Mouse (Mus musculus) retina, postnatal 7 days (tissue): ENCODE data around the gene Zfp385a.

ENCODE experiments used
- DNase-seq: peaks from one replicate; pipeline ENCODE4 v3.0.0-alpha.2; 2012; ENCODE audit warnings: low read depth, low spot score

The Zfp385a gene

DNA sequence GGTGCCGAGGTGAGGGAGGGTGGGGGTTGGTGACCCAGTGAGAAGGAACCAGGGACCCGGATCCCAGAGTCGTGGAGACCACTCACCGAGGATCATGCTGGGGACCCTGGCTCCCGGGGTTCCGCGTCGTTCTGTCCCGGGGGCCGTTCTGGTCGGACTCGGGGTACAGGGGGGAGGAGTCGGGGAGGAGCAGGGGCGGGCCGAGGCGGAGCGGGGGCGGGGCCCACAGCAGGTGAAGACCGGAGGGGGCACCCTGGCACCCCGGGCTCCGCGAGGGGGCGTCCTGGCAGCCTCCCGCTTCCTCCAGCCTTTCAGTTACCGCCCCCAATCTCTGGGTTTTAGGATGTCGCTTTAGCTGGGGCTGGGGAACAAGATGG, at the start of gene Zfp385a:
TSS of gene Zfp385a (minus strand) at position 133 of the 377 bp plus-strand sequence.
- no peak for DNase-seq

DNA sequence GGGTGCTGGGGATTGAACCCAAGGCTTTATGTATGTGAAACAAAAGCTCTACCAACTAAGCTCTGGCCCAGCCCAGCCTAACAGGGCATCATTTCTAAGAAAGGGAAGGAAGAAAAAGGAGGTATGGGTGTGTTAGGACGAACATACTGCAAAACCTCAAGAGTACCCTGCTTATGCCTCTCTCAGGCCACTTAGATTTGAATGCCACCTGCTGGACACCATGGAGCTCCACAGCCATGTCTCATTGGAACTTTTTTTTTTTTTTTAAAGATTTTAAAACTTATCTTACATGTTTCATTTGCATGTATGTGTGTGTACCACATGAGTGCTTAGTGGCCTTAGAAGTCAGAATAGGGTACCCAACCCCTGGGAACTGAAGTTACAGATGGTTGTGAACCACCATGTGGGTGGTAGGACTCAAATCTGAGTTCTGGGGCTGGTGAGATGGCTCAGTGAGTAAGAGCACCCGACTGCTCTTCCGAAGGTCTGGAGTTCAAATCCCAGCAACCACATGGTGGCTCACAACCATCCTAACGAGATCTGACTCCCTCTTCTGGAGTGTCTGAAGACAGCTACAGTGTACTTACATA, 48.8 kb upstream of the Zfp385a start:
- no peak for DNase-seq

DNA sequence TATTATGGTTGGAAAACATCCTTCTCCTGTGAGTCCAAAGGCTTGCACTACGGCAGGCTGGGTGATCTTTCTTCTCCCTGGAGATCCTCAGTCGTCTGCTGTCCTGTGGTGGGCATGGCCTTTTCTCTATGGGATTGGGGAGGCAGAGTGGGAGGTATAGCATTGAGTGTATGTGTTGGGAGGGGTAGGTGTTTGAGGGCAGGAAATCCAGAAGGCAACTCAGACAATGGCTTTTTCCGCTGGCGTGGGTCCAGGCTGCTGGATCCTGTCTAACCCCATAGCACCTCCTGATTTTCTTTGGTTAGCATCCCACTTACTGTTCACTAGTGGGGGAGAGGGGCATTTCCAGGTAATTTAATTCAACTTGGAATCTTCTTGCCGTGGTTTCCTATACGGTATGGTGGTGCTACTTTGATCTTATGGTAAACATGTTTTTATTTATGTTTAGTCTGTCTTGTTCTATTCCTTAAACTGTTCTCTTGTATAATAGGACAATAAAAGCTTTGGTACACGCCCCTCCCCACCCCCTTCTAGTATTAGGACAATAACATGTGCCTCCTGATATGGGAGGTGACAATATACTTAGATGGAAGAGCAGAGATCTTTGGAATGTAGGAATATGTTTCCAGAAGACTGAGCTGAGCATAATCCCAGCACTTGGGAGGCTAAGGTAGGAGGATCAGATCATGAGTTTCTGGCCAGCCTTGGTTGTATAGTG, 44.0 kb upstream of the Zfp385a start:
- no peak for DNase-seq

DNA sequence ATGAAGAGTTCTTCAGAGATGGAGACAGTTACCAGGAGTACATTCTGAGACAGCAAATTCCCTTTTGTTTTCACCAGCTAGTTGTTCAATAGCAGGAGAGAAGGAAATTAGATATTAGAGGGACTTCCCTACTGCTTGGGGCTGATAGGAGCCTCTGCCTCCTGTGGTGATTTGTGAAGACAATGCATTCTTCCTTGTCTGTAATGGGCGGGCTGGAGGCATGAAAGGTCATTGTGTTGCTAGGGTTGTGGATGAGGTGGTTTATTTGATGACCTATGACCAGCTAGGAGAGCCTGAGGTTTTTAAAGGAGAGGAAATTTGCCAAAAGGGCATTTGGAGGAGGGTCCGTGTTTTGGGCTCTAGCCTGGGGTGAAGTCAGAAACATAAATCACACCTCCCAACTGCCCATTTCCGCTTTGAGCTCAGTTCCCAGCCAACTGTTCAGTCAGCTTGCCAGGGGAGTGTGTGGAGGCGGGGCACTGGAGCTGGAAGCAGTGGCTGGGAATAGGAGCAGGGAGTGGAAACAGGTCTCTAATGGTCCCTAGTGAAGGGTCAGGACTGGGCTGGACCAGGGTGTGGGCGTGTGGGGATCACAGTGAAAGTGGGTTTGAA, 43.0 kb upstream of the Zfp385a start:
- DNase-seq = no peak

- no peak for DNase-seq
Measured at GRCm38 (mm10) chr15:103382075-103382474, 42.2 kb upstream of the Zfp385a start.

DNA sequence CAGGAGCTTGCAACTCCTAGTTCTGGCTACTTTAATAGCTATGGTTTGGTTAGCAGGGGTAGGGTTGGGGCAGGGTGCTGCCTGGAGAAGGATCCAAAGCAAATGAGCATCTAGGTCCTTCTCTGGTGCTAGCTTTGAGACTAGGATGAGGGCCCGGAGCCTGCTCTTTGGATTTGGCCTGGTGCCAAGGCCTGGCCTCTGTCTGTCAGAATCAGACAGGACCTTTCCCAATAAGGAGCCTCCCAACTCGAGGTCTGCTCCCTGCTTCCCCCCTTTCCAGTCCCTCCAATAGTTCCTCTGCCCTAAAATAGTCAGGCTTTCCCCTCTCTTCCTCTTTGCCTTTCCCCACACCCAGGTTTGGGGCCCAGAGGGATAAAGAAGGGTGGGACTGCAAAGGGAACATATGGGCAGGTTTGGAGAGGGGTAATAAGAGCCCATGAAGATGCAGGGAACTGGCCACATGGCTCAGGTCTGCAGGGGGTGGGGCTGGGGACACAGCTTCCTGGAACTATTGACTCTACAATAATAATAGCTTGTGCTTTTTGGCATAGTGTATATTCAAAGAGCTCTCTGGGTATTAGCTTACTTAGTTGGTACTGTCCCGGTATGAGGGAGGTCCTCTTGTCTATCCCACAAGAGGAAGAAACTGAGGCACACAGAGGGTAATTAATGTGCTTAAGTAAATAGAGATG, 38.9 kb upstream of the Zfp385a start:
- DNase-seq = no peak

DNA sequence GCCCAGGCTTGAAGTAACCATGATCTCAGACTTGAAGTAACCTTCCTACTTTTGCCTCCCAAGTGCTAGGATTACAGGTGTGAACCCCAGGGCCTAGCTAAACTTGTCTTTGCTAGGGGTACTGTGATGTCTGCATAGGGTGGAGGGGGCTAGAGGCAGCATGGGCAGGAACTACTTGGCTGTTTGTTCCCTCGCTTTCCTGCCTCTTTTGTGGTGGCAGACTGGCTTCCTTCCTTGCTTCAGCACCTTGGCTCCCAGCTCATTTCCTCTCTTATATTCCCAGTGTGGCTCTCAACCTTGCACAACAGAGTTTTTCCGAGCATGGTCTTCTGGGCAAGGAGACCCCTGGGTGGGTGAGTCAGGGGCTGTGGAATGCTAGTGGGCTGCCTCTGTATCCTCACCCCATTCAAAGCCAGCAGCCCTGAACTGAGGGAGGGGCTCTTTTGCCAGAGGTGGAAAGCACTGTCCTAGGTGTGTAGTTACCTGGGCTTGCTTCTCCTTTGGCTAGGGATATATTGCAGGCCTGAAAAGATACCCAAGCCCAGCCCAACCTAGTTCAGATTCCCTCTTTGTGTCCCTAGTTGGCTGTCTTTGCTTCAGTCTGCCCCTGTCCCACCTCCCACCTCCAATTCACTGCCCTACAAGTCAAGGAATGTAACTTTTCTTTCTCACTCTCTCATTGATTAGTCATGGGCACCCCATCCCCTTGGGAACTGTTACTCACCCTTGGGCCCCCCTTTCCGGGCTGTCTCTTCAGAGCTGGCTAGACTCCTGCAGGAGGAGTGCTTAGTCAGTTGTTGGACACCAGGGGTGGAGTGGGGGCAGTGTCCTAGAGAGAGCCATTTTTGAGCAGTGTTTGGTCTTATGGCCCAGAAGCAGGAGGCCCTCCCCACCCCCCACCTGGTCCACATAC, 38.1 kb upstream of the Zfp385a start:
- no peak for DNase-seq

DNA sequence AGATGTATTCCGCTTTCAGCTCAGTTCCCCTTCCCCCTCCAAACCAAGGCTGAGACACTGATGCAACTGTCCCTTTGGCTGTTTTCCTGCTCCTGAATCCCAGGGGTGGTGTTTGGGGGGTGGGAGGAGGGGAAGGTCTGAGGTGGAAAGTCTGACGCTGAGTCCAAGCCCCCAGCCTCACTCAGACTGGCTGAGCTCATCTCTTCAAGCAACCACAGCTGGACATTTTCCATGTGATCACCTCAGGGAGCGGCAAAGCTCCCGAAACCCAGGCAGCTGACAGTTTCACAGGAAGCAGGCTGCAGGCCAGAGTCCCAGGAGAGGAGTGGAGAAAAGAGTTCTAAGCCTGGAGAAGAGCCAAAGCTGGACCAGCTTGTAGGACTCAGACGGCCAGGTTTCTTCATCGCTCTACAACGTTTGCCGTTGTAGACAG, 37.0 kb upstream of the Zfp385a start:
- DNase-seq = no peak

DNA sequence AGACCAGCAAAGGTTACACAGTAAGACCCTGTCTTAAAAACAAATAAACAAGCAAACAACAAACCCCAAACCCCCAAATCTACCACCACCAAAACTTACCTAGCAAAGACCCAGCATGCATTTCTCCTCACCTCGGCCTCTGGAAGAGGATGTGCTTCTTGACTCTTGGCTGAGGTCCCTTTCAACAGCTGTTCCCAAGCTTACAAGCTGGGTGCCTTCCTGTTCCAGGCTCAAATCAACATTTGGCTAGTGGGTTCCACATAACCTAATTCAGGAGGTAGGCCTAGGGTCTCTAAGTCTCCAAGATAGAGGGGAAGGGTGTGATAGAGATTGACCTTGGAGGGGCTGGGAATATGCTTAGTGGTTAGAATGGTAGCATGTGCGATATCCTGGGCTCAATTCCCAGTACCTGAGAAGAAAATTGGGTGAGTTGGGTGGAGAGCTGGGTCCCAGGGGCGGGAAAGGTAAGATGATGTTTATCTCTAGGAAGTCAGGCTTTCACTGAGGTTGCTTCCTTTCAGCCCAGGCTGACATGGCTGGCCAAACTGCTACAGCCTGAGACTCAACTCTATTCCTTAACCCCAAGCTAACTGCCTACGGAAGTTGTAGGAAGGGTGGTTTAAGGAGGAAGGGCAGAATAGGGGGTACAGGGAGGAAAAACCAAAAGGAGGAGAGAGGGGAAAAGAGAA, 35.4 kb upstream of the Zfp385a start:
- DNase-seq = no peak

DNA sequence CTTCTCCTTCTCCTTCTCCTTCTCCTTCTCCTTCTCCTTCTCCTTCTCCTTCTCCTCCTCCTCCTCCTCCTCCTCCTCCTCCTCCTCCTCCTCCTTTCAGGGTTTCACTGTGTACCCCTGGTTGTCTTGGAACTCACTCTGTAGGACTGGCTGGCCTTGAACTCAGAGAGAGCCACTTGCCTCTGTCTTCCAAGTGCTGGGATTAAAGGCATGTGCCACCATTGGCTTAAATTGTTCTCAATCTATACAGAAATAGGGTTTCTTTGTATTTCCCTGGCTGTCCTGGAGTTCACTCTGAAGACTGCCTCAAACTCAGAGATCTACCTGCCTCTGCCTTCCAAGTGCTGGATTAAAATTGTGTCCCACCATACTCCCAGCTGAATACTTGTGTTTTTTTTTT, 32.6 kb upstream of the Zfp385a start:
- no peak for DNase-seq

- no peak for DNase-seq
Measured at GRCm38 (mm10) chr15:103371741-103372140, 31.8 kb upstream of the Zfp385a start.

- no peak for DNase-seq
Measured at GRCm38 (mm10) chr15:103371208-103371607, 31.3 kb upstream of the Zfp385a start.

DNA sequence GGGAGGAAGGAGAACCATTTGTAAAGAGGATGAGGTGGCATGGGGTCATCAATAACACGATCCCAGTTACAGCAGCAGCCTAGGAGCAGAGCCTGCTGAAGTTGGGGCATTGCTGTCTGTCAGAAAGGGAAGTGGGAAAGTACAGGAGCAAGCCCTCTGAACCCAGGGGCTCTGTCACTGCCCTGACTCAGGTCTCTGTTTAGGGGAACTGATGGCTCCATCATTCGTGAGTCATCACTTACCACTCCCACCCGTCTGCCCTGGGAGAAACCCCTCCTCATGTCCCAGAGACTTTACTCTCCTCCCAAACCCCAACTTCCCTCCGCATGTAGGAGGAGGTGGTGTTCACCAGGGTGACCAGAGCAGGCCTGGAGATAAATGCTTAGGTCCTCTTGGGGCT, 30.6 kb upstream of the Zfp385a start:
- DNase-seq = no peak

DNA sequence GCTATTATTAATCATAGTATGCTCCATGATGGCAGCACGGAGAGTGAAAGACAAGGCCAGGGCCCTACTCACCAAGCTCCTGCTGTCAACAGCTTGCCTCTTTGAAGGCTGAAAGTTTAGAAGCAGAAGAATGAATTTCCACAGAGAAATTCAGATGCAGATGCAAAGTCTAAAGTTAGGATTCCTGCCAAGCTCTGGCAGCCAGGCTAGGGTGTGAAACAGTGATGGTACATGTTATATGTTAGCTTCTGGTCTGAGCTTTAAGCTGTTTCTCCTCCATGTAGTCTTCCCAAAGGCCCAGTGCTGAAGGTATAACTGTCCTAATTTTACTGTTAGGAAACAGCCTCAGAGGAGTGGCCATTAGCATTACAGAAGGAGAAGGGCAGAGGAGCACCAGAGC, 29.2 kb upstream of the Zfp385a start:
- DNase-seq = no peak

- DNase-seq = no peak
Measured at GRCm38 (mm10) chr15:103368179-103368940, 28.5 kb upstream of the Zfp385a start.

DNA sequence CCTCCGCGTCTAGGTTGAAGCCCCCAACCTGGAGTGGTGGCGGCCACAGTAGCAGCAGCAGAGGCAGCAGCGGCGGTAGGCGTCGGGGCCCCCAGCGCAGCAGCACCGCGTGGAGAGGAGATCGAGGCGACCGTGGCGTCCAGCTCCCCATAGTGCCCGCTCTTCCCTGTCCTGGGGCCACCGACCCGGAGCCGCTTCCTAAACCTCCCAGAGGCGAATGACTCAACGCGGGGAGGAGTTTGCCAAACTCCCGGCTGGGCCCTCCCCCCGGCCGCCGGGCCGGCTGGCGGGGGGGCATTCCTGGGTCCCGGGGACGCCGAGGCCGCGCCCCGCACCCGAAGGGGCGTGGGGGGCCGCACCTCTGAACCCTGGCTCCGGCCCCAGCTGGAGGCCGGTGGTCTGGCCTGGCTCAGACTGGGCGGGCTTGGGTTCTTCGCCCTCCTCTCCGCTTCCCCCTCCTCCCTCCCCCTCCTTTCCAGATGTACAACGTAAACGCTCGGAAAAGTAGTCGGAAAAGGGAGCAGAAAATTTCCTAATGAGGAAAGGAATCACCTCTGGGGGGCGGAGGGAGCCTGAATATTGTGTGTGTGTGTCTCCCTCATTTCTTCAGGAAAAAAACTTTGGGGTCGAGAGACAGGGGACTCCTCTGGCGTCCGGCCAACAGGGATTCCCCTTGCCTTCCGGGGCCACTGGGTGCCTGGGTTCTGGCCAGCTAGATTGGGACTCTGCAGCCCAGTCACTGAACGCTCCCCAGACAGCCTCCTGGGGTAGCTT, 26.7 kb upstream of the Zfp385a start, which contains the start of gene Itga5:
TSS of gene Itga5 (minus strand) at position 388 of the 774 bp plus-strand sequence.
- no peak for DNase-seq

- no peak for DNase-seq
Measured at GRCm38 (mm10) chr15:103365471-103366375, 25.8 kb upstream of the Zfp385a start.

- DNase-seq = no peak
Measured at GRCm38 (mm10) chr15:103364761-103365160, 24.9 kb upstream of the Zfp385a start.
